Mouse (Mus musculus) C2C12 (cell line): ENCODE results near the gene Tesk1. TPM values are rescaled to one million over a fixed set of nuclear protein-coding genes. Genes with fewer than 3 reads are reported as not detected.

Source experiments
- H3K27me3 ChIP-seq: one replicate; pipeline ENCODE4 v1.6.1; 2011; ENCODE audit not compliant: control insufficient read depth, insufficient read depth, insufficient read length
- H3K36me3 ChIP-seq: one replicate; pipeline ENCODE4 v1.6.1; 2011; ENCODE audit not compliant: control insufficient read depth, insufficient read depth
- H3K4me3 ChIP-seq: one replicate; pipeline ENCODE4 v1.5.1; 2011; ENCODE audit warnings: mild to moderate bottlenecking, control low read depth; ENCODE audit not compliant: poor library complexity, insufficient read depth, severe bottlenecking
- H3K79me2 ChIP-seq: one replicate; pipeline ENCODE4 v1.6.1; 2011; ENCODE audit not compliant: control insufficient read depth, insufficient read depth
- H3K79me3 ChIP-seq: one replicate; pipeline ENCODE4 v1.6.1; 2011; ENCODE audit warnings: low read depth, control low read depth
- H3ac ChIP-seq: one replicate; pipeline ENCODE3; 2011; ENCODE audit warnings: low read depth; ENCODE audit not compliant: control insufficient read depth, insufficient read length
- CEBPB ChIP-seq: IDR thresholded peaks from one replicate; pipeline ENCODE4 v1.6.1; 2011; ENCODE audit warnings: low read depth, mild to moderate bottlenecking, control low read depth, moderate library complexity
- CTCF ChIP-seq: IDR thresholded peaks from one replicate; pipeline ENCODE4 v1.5.1; 2011; ENCODE audit not compliant: control insufficient read depth, insufficient read depth, insufficient read length
- FOSL1 ChIP-seq: IDR thresholded peaks from one replicate; pipeline ENCODE4 v1.8.0; 2011; ENCODE audit warnings: mild to moderate bottlenecking, low read length; ENCODE audit not compliant: poor library complexity, insufficient read depth, severe bottlenecking
- MAX ChIP-seq: IDR thresholded peaks from one replicate; pipeline ENCODE4 v1.6.1; 2011; ENCODE audit warnings: mild to moderate bottlenecking, control low read depth
- MYOD1 ChIP-seq: IDR thresholded peaks from one replicate; pipeline ENCODE4 v1.6.1; 2011; ENCODE audit warnings: low read depth; ENCODE audit not compliant: control insufficient read depth, insufficient read length
- MYOG ChIP-seq: IDR thresholded peaks from one replicate; pipeline ENCODE4 v1.6.1; 2011; ENCODE audit not compliant: control insufficient read depth, insufficient read length; ENCODE audit errors: extremely low read depth
- USF1 ChIP-seq: IDR thresholded peaks from one replicate; pipeline ENCODE4 v1.6.1; 2011; ENCODE audit warnings: low read depth, mild to moderate bottlenecking, control low read depth, moderate library complexity
- polyA plus RNA-seq: library from polyadenylated mRNA; unstranded; fragments of >200 nt; fragmentation: generic; extraction: Trizol; gene quantifications from one replicate; pipeline ENCODE4 v1.2.1, GENCODE M21; 2012; ENCODE audit warnings: missing spikeins

Gene Tesk1
- polyA plus RNA-seq, 1 experiment: 28.9 TPM

DNA sequence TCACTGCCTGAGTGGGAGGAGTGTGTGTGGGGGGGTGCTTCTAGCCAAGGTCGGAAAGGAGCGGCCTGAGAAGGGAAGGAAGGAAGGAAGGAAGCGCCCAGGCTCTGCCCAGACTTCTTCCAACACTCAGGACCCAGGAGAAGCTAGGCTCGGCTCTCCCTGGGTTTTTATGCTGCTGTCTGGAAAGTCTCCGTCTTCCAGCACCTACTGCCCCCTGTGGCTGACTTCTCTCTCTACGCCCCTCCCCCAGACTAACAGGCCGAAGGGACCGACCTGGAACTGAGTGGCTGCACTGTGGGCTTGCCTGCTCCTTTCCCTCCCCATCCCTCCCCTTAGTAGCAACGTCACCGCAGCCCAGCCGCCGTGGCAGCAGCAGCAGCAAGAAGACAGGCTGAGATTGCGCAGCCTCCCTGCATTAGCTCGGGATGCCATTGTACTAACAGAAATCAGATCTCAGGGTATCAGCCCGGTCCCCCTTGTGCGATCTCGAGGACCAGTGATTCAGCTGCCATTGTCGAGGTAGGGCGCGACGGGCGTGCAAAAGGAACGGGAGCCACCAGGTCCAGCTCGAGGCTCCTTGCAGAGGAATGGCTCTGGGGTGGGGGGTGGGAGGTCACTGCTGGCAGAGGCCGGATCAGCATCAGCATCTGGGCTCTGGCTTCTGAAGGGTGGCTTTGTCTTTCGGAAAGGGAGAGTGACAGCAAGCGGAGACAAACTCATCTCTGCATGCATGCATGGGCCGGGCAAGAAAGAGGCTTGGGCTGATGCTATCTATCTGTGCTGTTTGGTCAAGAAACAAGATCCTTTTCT is 35.4 kb upstream of the Tesk1 start:
- peaks cover 6% of the 10 kb centered on the region for H3K79me3 ChIP-seq
- peaks cover 14% of the 10 kb centered on the region for H3K36me3 ChIP-seq
- no peaks in the 10 kb centered on the region for H3K27me3 ChIP-seq
- peaks cover 17% of the 10 kb centered on the region for H3K79me2 ChIP-seq
- TF ChIP-seq USF1 (no peak), FOSL1 (no peak), MYOG (no peak), CTCF (no peak), MYOD1 (no peak), MAX (no peak), CEBPB (no peak)
- H3ac ChIP-seq: no peak overlapping the region
- no peak overlapping the region for H3K4me3 ChIP-seq

- H3K36me3 ChIP-seq: peaks cover 14% of the 10 kb centered on the region
- H3ac ChIP-seq: no peak overlapping the region
- no peak for TF ChIP-seq CEBPB
- peaks cover 17% of the 10 kb centered on the region for H3K79me2 ChIP-seq
- no peaks in the 10 kb centered on the region for H3K27me3 ChIP-seq
- peaks cover 6% of the 10 kb centered on the region for H3K79me3 ChIP-seq
- no peak overlapping the region for H3K4me3 ChIP-seq
Measured at GRCm38 (mm10) chr4:43407071-43407920, 34.4 kb upstream of the Tesk1 start.

- TF ChIP-seq USF1 (no peak), FOSL1 (no peak), MYOD1 (no peak), CTCF (no peak), CEBPB (no peak), MAX (no peak), MYOG (no peak)
- H3K79me2 ChIP-seq: peaks cover 7% of the 10 kb centered on the region
- H3K36me3 ChIP-seq: peaks cover 8% of the 10 kb centered on the region
- no peaks in the 10 kb centered on the region for H3K27me3 ChIP-seq
- H3K4me3 ChIP-seq: no peak overlapping the region
- H3ac ChIP-seq: no peak overlapping the region
- H3K79me3 ChIP-seq: no peaks in the 10 kb centered on the region
Measured at GRCm38 (mm10) chr4:43414761-43415160, 27.0 kb upstream of the Tesk1 start.

GRCm38 (mm10) chr4:43415221-43416070 is 26.3 kb upstream of the Tesk1 start:
- no peak for TF ChIP-seq FOSL1
- TF ChIP-seq MYOG: no peak
- Histone ChIP-seq H3K27me3 (no peaks in the 10 kb centered on the region), H3K79me3 (no peaks in the 10 kb centered on the region), H3K36me3 (peaks cover 8% of the 10 kb centered on the region), H3K79me2 (peaks cover under 1% of the 10 kb centered on the region), H3K4me3 (no peak overlapping the region), H3ac (no peak overlapping the region)

DNA sequence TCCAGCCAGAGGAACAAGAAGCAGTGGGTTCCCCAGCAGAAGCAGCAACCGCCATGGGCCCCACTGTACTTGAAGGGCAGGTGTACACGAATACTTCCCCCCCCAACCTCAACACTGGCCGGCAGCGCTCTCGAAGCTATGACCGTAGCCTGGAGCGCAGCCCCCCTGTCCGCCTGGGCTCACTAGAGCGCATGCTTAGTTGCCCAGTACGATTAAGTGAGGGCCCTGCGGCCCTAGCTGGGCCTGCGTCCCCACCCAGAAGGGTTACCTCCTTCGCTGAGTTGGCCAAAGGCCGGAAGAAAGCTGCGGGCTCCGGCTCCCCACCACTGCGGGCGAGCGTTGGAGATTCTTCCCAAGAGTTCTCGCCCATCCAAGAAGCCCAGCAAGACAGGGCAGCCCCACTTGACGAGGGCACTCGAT is 25.7 kb upstream of the Tesk1 start:
- Histone ChIP-seq H3K79me2 (no peaks in the 10 kb centered on the region), H3K79me3 (no peaks in the 10 kb centered on the region), H3ac (no peak overlapping the region), H3K27me3 (no peaks in the 10 kb centered on the region), H3K4me3 (no peak overlapping the region), H3K36me3 (peaks cover 8% of the 10 kb centered on the region)
- no peak for TF ChIP-seq USF1
- no peak for TF ChIP-seq FOSL1
- no peak for TF ChIP-seq CTCF
- no peak for TF ChIP-seq MYOD1
- TF ChIP-seq MAX: no peak
- TF ChIP-seq CEBPB: no peak
- TF ChIP-seq MYOG: no peak
